Comparison of ENCODE assay signal across 9 mouse cellular contexts in genomic region chr11:69372056-69372779, GRCm38 (mm10). TPM values are rescaled to one million over a fixed set of nuclear protein-coding genes. Genes with fewer than 3 reads are reported as not detected.
A peak's percentile ranks its signal among the peaks of the same experiment; 100 is the strongest.
DNase-seq lines count a peak whose midpoint lies in the region; ATAC-seq lines count a peak whose summit lies in the region.
"Had no signal": no experiment of that assay in that cellular context is flagged by ENCODE, and none has a peak within 500 bp of the region (broad histone marks: within the 10 kb centered on the region; RNA-seq: fewer than 3 reads in every experiment).

No protein-coding gene starts in this region.

- peak overlapping the region; percentile 56 for H3K9ac ChIP-seq in heart, embryonic 13.5 days
- H3K9ac ChIP-seq in kidney, embryonic 15.5 days = no peak overlapping the region
- H3K9ac ChIP-seq in limb, embryonic 15.5 days = no peak overlapping the region

- peaks cover 48% of the 10 kb centered on the region for H3K4me1 ChIP-seq in heart, embryonic 13.5 days
- peaks cover 71% of the 10 kb centered on the region for H3K4me1 ChIP-seq in erythroblast, embryonic 14.5 days (ENCODE audit: control insufficient read depth)
- peaks cover 42% of the 10 kb centered on the region for H3K4me1 ChIP-seq in kidney, embryonic 15.5 days
- H3K4me1 ChIP-seq in limb, embryonic 15.5 days = peaks cover 32% of the 10 kb centered on the region

- 16% methylated on average over 12 of the region's 12 CpGs for WGBS in heart, embryonic 13.5 days
- WGBS in kidney, embryonic 15.5 days = 23% methylated on average over 12 of the region's 12 CpGs
- 61% methylated on average over 12 of the region's 12 CpGs for WGBS in limb, embryonic 15.5 days

- H3K27me3 ChIP-seq in heart, embryonic 13.5 days (replicated peaks) = no peaks in the 10 kb centered on the region
- H3K27me3 ChIP-seq in erythroblast, embryonic 14.5 days (ENCODE audit: control insufficient read depth) = peaks cover 52% of the 10 kb centered on the region
- H3K27me3 ChIP-seq in kidney, embryonic 15.5 days = no peaks in the 10 kb centered on the region
- H3K27me3 ChIP-seq in limb, embryonic 15.5 days = no peaks in the 10 kb centered on the region
- H3K27me3 ChIP-seq: CH12.LX had no signal

- ATAC-seq in heart, embryonic 13.5 days (ENCODE audit: extremely low read depth, insufficient number of reproducible peaks, low FRiP score, low TSS enrichment) = no peak
- no peak for ATAC-seq in kidney, embryonic 15.5 days (replicated peaks; ENCODE audit: low FRiP score)
- no peak for ATAC-seq in limb, embryonic 15.5 days (ENCODE audit: insufficient number of reproducible peaks, low FRiP score, low TSS enrichment, low read depth)

- DNase-seq in heart, postnatal 25 days (ENCODE audit: low spot score) = no peak
- DNase-seq in MEL-GATA-1-ER (ENCODE audit: extremely low read depth, low read depth) = peak; percentile 85
- DNase-seq in right cerebral cortex, postnatal 25 days = peak; percentile 64
- DNase-seq in c-Kit-positive CD71-positive TER-119-positive erythroid progenitor cells, embryonic 14.5 days (ENCODE audit: low spot score) = no peak

- peak overlapping the region; percentile 75 for H3K27ac ChIP-seq in heart, embryonic 13.5 days (replicated peaks)
- H3K27ac ChIP-seq in kidney, embryonic 15.5 days = peak overlapping the region; percentile 90
- peak overlapping the region; percentile 59 for H3K27ac ChIP-seq in limb, embryonic 15.5 days

- H3K36me3 ChIP-seq in heart, embryonic 13.5 days = peaks cover 23% of the 10 kb centered on the region
- peaks cover 5% of the 10 kb centered on the region; the same call in 1 of the 2 replicates for H3K36me3 ChIP-seq in erythroblast, embryonic 14.5 days (ENCODE audit: control insufficient read depth)
- H3K36me3 ChIP-seq in kidney, embryonic 15.5 days = peaks cover 44% of the 10 kb centered on the region
- H3K36me3 ChIP-seq in limb, embryonic 15.5 days = peaks cover 15% of the 10 kb centered on the region; the same call in 1 of the 2 replicates

- intact Hi-C loops in heart, postnatal 25 days (cut with DNase I) = no loop called here

- no peaks in the 10 kb centered on the region for H3K9me3 ChIP-seq in heart, embryonic 13.5 days
- H3K9me3 ChIP-seq in erythroblast, embryonic 14.5 days (ENCODE audit: control insufficient read depth, low read length) = peaks cover 7% of the 10 kb centered on the region; the same call in 1 of the 2 replicates
- no peaks in the 10 kb centered on the region for H3K9me3 ChIP-seq in kidney, embryonic 15.5 days (replicated peaks)
- no peaks in the 10 kb centered on the region for H3K9me3 ChIP-seq in limb, embryonic 15.5 days

- H3K4me2 ChIP-seq in heart, embryonic 13.5 days = peak overlapping the region; percentile 53
- peak overlapping the region; percentile 48 for H3K4me2 ChIP-seq in kidney, embryonic 15.5 days
- H3K4me2 ChIP-seq in limb, embryonic 15.5 days = no peak overlapping the region

- H3K4me3 ChIP-seq in heart, embryonic 13.5 days = peak overlapping the region; percentile 16; the same call in 1 of the 2 replicates
- peak overlapping the region; percentile 59 for H3K4me3 ChIP-seq in erythroblast, embryonic 14.5 days (replicated peaks)
- peak overlapping the region; percentile 27 for H3K4me3 ChIP-seq in kidney, embryonic 15.5 days (replicated peaks)
- H3K4me3 ChIP-seq in limb, embryonic 15.5 days = no peak overlapping the region

RNA-seq across cellular contexts. Expression of gene Chd3, which starts 3.0 kb away (rescaled TPM):
- 18.0 and 18.8 TPM in 2 replicates for polyA plus RNA-seq in heart, embryonic 13.5 days (2015; fragmentation: Nextera tagmentation; extraction: Ambion mirVana)
- 10 to 100 TPM; 26.4 to 27.9 TPM for total RNA-seq in heart, postnatal 25 days (2021)
- polyA plus RNA-seq in erythroblast, embryonic 14.5 days (2012) = 1.1 and 1.8 TPM in 2 replicates
- 54.8 and 62.8 TPM in 2 replicates for polyA plus RNA-seq in kidney, embryonic 15.5 days (2015; fragmentation: Nextera tagmentation; extraction: Ambion mirVana)
- polyA plus RNA-seq in limb, embryonic 15.5 days (2015; fragmentation: Nextera tagmentation; extraction: Ambion mirVana) = 77.4 and 89.3 TPM in 2 replicates

RNA-seq across cellular contexts. Expression of gene Naa38, which starts 23.1 kb away (rescaled TPM):
- polyA plus RNA-seq in heart, embryonic 13.5 days (2015; fragmentation: Nextera tagmentation; extraction: Ambion mirVana) = 135 and 139 TPM in 2 replicates
- total RNA-seq in heart, postnatal 25 days (2021) = 10 to 100 TPM; 97.5 to 99.2 TPM
- 17.5 and 24.2 TPM in 2 replicates for polyA plus RNA-seq in erythroblast, embryonic 14.5 days (2012)
- 153 and 155 TPM in 2 replicates for polyA plus RNA-seq in kidney, embryonic 15.5 days (2015; fragmentation: Nextera tagmentation; extraction: Ambion mirVana)
- 143 and 144 TPM in 2 replicates for polyA plus RNA-seq in limb, embryonic 15.5 days (2015; fragmentation: Nextera tagmentation; extraction: Ambion mirVana)

RNA-seq across cellular contexts. Expression of gene Cyb5d1, which starts 23.2 kb away (rescaled TPM):
- polyA plus RNA-seq in heart, embryonic 13.5 days (2015; fragmentation: Nextera tagmentation; extraction: Ambion mirVana) = 21.2 and 21.5 TPM in 2 replicates
- 10 to 100 TPM; 26.1 to 29.3 TPM for total RNA-seq in heart, postnatal 25 days (2021)
- polyA plus RNA-seq in erythroblast, embryonic 14.5 days (2012) = 0.12 and 0.40 TPM in 2 replicates
- polyA plus RNA-seq in kidney, embryonic 15.5 days (2015; fragmentation: Nextera tagmentation; extraction: Ambion mirVana) = 30.2 and 30.5 TPM in 2 replicates
- polyA plus RNA-seq in limb, embryonic 15.5 days (2015; fragmentation: Nextera tagmentation; extraction: Ambion mirVana) = 30.2 and 36.6 TPM in 2 replicates

RNA-seq across cellular contexts. Expression of gene Tmem88, which starts 25.8 kb away (rescaled TPM):
- polyA plus RNA-seq in heart, embryonic 13.5 days (2015; fragmentation: Nextera tagmentation; extraction: Ambion mirVana) = 40.0 and 40.5 TPM in 2 replicates
- total RNA-seq in heart, postnatal 25 days (2021) = 10 to 100 TPM; 22.5 to 23.7 TPM
- 0.08 TPM in 1 of 2 replicates, not detected in the other for polyA plus RNA-seq in erythroblast, embryonic 14.5 days (2012)
- 41.9 and 44.3 TPM in 2 replicates for polyA plus RNA-seq in kidney, embryonic 15.5 days (2015; fragmentation: Nextera tagmentation; extraction: Ambion mirVana)
- 18.8 and 20.4 TPM in 2 replicates for polyA plus RNA-seq in limb, embryonic 15.5 days (2015; fragmentation: Nextera tagmentation; extraction: Ambion mirVana)

RNA-seq across cellular contexts. Expression of gene Rnf227, which starts 32.0 kb away (rescaled TPM):
- 6.2 and 8.3 TPM in 2 replicates for polyA plus RNA-seq in heart, embryonic 13.5 days (2015; fragmentation: Nextera tagmentation; extraction: Ambion mirVana)
- under 1 TPM; 0.16 to 0.17 TPM for total RNA-seq in heart, postnatal 25 days (2021)
- polyA plus RNA-seq in erythroblast, embryonic 14.5 days (2012) = 0.06 TPM in 1 of 2 replicates, not detected in the other
- polyA plus RNA-seq in kidney, embryonic 15.5 days (2015; fragmentation: Nextera tagmentation; extraction: Ambion mirVana) = 16.6 and 17.1 TPM in 2 replicates
- 15.6 and 17.2 TPM in 2 replicates for polyA plus RNA-seq in limb, embryonic 15.5 days (2015; fragmentation: Nextera tagmentation; extraction: Ambion mirVana)

Comparison
In these comparisons a context has a peak if more than half of its experiments do, and no peak if none do; other contexts are left out.
1. DNase-seq: peak in MEL-GATA-1-ER (single experiment) and right cerebral cortex, postnatal 25 days (single experiment); none in heart, postnatal 25 days (single experiment) and c-Kit-positive CD71-positive TER-119-positive erythroid progenitor cells, embryonic 14.5 days (single experiment).
2. RNA of gene Cyb5d1, which starts 23.2 kb away (polyA plus RNA-seq): 30.2 to 30.5 TPM in kidney, embryonic 15.5 days, 30.2 to 36.6 TPM in limb, embryonic 15.5 days and 21.2 to 21.5 TPM in heart, embryonic 13.5 days; 0.12 to 0.40 TPM in erythroblast, embryonic 14.5 days; every median in the first group is over 10 times any median in the second.
3. Peak in every context shown above with its lines, with median percentiles within 50 percentile points of each other: H3K27ac ChIP-seq.